ENCODE assay signal across 9 mouse cellular contexts in the genomic region with DNA sequence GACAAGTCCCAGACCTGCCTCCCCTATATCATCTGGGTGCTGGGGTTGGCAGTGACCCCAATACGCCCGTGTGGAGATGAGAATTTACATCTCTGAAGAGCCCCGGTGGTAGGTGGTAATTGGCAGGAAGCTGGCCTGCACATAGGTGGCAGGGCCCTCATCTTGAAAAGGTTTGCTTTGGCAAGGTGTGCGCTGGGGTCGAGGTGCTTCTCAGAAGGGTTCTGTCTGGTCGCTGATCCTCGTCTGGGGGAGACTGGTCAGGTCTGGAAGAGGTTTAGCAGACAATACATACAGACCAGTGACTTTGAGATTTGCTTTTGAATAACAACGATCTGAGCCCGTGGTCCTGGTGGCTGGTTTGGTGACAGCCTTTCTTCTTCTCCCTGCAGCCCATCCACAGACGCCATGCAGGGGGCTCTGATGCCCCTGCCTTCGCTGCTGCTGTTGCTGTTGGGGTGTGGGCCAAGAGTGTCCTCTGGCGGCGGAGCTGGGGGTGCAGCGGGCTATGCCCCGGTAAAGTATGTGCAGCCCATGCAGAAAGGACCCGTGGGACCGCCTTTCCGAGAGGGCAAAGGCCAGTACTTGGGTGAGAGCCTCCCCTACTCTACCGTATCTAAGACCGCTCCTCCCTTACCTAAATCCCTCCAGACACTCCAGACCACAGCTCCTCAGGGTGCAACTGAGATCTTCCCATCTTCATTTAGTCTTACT. TPM values are rescaled to one million over a fixed set of nuclear protein-coding genes. Genes with fewer than 3 reads are reported as not detected.
DNase-seq lines count a peak whose midpoint lies in the region; ATAC-seq and TF ChIP-seq lines count a peak whose summit lies in the region.
"Had no signal": no experiment of that assay in that cellular context is flagged by ENCODE, and none has a peak within 500 bp of the region (broad histone marks: within the 10 kb centered on the region; RNA-seq: fewer than 3 reads in every experiment).

No protein-coding gene starts in this region.

- H3K9me3 ChIP-seq in ES-Bruce4 (replicated peaks; ENCODE audit: control insufficient read depth, insufficient read depth, low read length, poor library complexity, severe bottlenecking), result no peaks in the 10 kb centered on the region
- H3K9me3 ChIP-seq in forebrain, embryonic 13.5 days (replicated peaks), result peaks cover 8% of the 10 kb centered on the region; the same call in 1 of the 2 replicates
- no peaks in the 10 kb centered on the region for H3K9me3 ChIP-seq in midbrain, postnatal 0 days (ENCODE audit: low read length)

- no peak overlapping the region for H3K27ac ChIP-seq in heart, adult 2 months
- H3K27ac ChIP-seq in ES-Bruce4 (ENCODE audit: insufficient read depth, low read length), result no peak overlapping the region
- no peak overlapping the region for H3K27ac ChIP-seq in forebrain, embryonic 13.5 days
- H3K27ac ChIP-seq in midbrain, postnatal 0 days (ENCODE audit: low read depth, low read length), result no peak overlapping the region

- peak; percentile 10; the same call in 1 of the 2 replicates for ATAC-seq in forebrain, embryonic 13.5 days
- peak; percentile 50; the same call in 1 of the 2 replicates for ATAC-seq in midbrain, postnatal 0 days (ENCODE audit: low FRiP score)
- ATAC-seq: Patski had no signal

- intact Hi-C loops in heart, adult 2 months (cut with DNase I), result loop anchor here (1.0 kb wide), 1 partner anchor 31 kb away; no protein-coding TSS in a partner anchor

- no peaks in the 10 kb centered on the region for H3K36me3 ChIP-seq in heart, adult 2 months (ENCODE audit: control insufficient read depth, insufficient read depth, low read length)
- H3K36me3 ChIP-seq in ES-Bruce4 (ENCODE audit: control insufficient read depth, insufficient read depth, low read length, poor library complexity, severe bottlenecking), result no peaks in the 10 kb centered on the region
- no peaks in the 10 kb centered on the region; the same call in 1 of the 2 replicates for H3K36me3 ChIP-seq in forebrain, embryonic 13.5 days (ENCODE audit: poor library complexity, severe bottlenecking)
- H3K36me3 ChIP-seq in midbrain, postnatal 0 days (ENCODE audit: insufficient read depth, low read length), result no peaks in the 10 kb centered on the region

- H3K79me2 ChIP-seq in heart, adult 2 months (replicated peaks; ENCODE audit: control insufficient read depth, insufficient read depth, low read length), result no peaks in the 10 kb centered on the region

- WGBS in heart, adult 2 months, result 19% methylated on average over 20 of the region's 20 CpGs
- WGBS in forebrain, embryonic 13.5 days, result 16% methylated on average over 20 of the region's 20 CpGs
- 19% methylated on average over 20 of the region's 20 CpGs for WGBS in midbrain, postnatal 0 days

- DNase-seq in heart, adult 11 months, result peak; percentile 92
- DNase-seq in heart, adult 2 months, result no peak
- peak; percentile 59 to 70 for DNase-seq in kidney, postnatal 4 days
- DNase-seq in midbrain, postnatal 0 days (ENCODE audit: low spot score), result no peak
- DNase-seq in right cerebral cortex, adult 18-20 months, result no peak
- no peak for DNase-seq in gastrocnemius, postnatal 10 days

- peak overlapping the region; percentile 54 for H3K4me2 ChIP-seq in forebrain, embryonic 13.5 days
- peak overlapping the region; percentile 42 for H3K4me2 ChIP-seq in midbrain, postnatal 0 days (ENCODE audit: low read depth, low read length, poor library complexity, severe bottlenecking)

- TF ChIP-seq CTCF in heart, adult 2 months (IDR thresholded peaks at IDR 0.05), result no peak
- TF ChIP-seq CTCF in ES-Bruce4 (IDR thresholded peaks at IDR 0.05; ENCODE audit: low read depth, low read length), result peak; percentile 49
- TF ChIP-seq CTCF in midbrain, postnatal 0 days (IDR thresholded peaks at IDR 0.05), result no peak

- H3K27me3 ChIP-seq in heart, adult 2 months (ENCODE audit: control insufficient read depth, insufficient read depth, low read length), result no peaks in the 10 kb centered on the region
- no peaks in the 10 kb centered on the region for H3K27me3 ChIP-seq in ES-Bruce4 (ENCODE audit: control insufficient read depth, insufficient read depth, low read length, poor library complexity, severe bottlenecking)
- peaks cover 7% of the 10 kb centered on the region; the same call in 1 of the 2 replicates for H3K27me3 ChIP-seq in forebrain, embryonic 13.5 days
- peaks cover 1% of the 10 kb centered on the region; the same call in 1 of the 2 replicates for H3K27me3 ChIP-seq in midbrain, postnatal 0 days (ENCODE audit: insufficient read depth, low read length)
- H3K27me3 ChIP-seq: Patski had no signal

- TF ChIP-seq EP300 in heart, adult 2 months (IDR thresholded peaks at IDR 0.05; ENCODE audit: insufficient read depth, low read depth, low read length), result no peak
- TF ChIP-seq EP300 in ES-Bruce4 (IDR thresholded peaks at IDR 0.05; ENCODE audit: insufficient read depth, low read depth, low read length), result no peak

- H3K4me1 ChIP-seq in heart, adult 2 months (ENCODE audit: control insufficient read depth, insufficient read depth, low read length), result no peaks in the 10 kb centered on the region
- H3K4me1 ChIP-seq in ES-Bruce4 (ENCODE audit: control insufficient read depth, insufficient read depth, low read length), result peaks cover 2% of the 10 kb centered on the region
- H3K4me1 ChIP-seq in forebrain, embryonic 13.5 days, result peaks cover 4% of the 10 kb centered on the region
- H3K4me1 ChIP-seq in midbrain, postnatal 0 days (ENCODE audit: insufficient read depth, low read length), result no peaks in the 10 kb centered on the region

- TF ChIP-seq POLR2A in heart, adult 2 months (IDR thresholded peaks at IDR 0.05; ENCODE audit: insufficient read depth, low read depth, low read length), result no peak
- TF ChIP-seq POLR2A in ES-Bruce4 (IDR thresholded peaks at IDR 0.05; ENCODE audit: insufficient read depth, low read length), result no peak

- no peak overlapping the region for H3K9ac ChIP-seq in heart, adult 2 months (ENCODE audit: low read depth, low read length)
- H3K9ac ChIP-seq in ES-Bruce4 (ENCODE audit: low read depth, poor library complexity, severe bottlenecking), result 0 out of 2 replicates have a peak overlapping the region, but pooled peaks have one; percentile 9
- peak overlapping the region; percentile 37; the same call in 1 of the 2 replicates for H3K9ac ChIP-seq in forebrain, embryonic 13.5 days
- H3K9ac ChIP-seq in midbrain, postnatal 0 days (replicated peaks; ENCODE audit: low read length, poor library complexity, severe bottlenecking), result no peak overlapping the region

- no peak overlapping the region for H3K4me3 ChIP-seq in heart, adult 2 months
- H3K4me3 ChIP-seq in ES-Bruce4 (ENCODE audit: low read depth, low read length), result peak overlapping the region; percentile 70
- H3K4me3 ChIP-seq in forebrain, embryonic 13.5 days, result peak overlapping the region; percentile 24
- peak overlapping the region; percentile 25 for H3K4me3 ChIP-seq in midbrain, postnatal 0 days (ENCODE audit: low read depth, low read length)

RNA-seq across cellular contexts. Expression of a gene that starts 12.1 kb away (rescaled TPM):
- 10 to 100 TPM; 12.9 to 13.0 TPM for total RNA-seq in heart, adult 2 months (2021)
- polyA plus RNA-seq in heart, adult 2 months (2012; rRNA removed), result 14.7 and 16.0 TPM in 2 replicates
- polyA plus RNA-seq in ES-Bruce4 (2011; ENCODE audit: insufficient read depth, insufficient read length, low read depth, missing spikeins), result 31.4 and 35.7 TPM in 2 replicates
- 70.9 and 81.6 TPM in 2 replicates for polyA plus RNA-seq in forebrain, embryonic 13.5 days (2015; fragmentation: Nextera tagmentation; extraction: Ambion mirVana)
- 61.9 and 73.5 TPM in 2 replicates for total RNA-seq in midbrain, postnatal 0 days (2014; rRNA removed)
- polyA plus RNA-seq in midbrain, postnatal 0 days (2015; fragmentation: Nextera tagmentation; extraction: Ambion mirVana), result 80.6 and 84.1 TPM in 2 replicates
- 10 to 100 TPM; 12.9 to 15.7 TPM for total RNA-seq in gastrocnemius, postnatal 10 days (2021)

RNA-seq across cellular contexts. Expression of a gene that starts 16.1 kb away (rescaled TPM):
- total RNA-seq in heart, adult 2 months (2021), result under 1 TPM; 0.37 to 0.39 TPM
- polyA plus RNA-seq in heart, adult 2 months (2012; rRNA removed), result 1.5 and 1.9 TPM in 2 replicates
- 4.8 and 5.9 TPM in 2 replicates for polyA plus RNA-seq in ES-Bruce4 (2011; ENCODE audit: insufficient read depth, insufficient read length, low read depth, missing spikeins)
- polyA plus RNA-seq in forebrain, embryonic 13.5 days (2015; fragmentation: Nextera tagmentation; extraction: Ambion mirVana), result 10.0 and 11.2 TPM in 2 replicates
- total RNA-seq in midbrain, postnatal 0 days (2014; rRNA removed), result 5.0 and 6.3 TPM in 2 replicates
- polyA plus RNA-seq in midbrain, postnatal 0 days (2015; fragmentation: Nextera tagmentation; extraction: Ambion mirVana), result 19.1 and 19.9 TPM in 2 replicates
- total RNA-seq in gastrocnemius, postnatal 10 days (2021), result 1 to 10 TPM in 1 of 2 experiments, under 1 TPM in 1; 0.80 to 1.5 TPM

RNA-seq across cellular contexts. Expression of a gene that starts 22.8 kb away (rescaled TPM):
- under 1 TPM; 0.57 to 0.66 TPM for total RNA-seq in heart, adult 2 months (2021)
- polyA plus RNA-seq in heart, adult 2 months (2012; rRNA removed), result 0.45 and 0.91 TPM in 2 replicates
- polyA plus RNA-seq in ES-Bruce4 (2011; ENCODE audit: insufficient read depth, insufficient read length, low read depth, missing spikeins), result 1.0 and 1.2 TPM in 2 replicates
- 0.96 and 1.4 TPM in 2 replicates for polyA plus RNA-seq in forebrain, embryonic 13.5 days (2015; fragmentation: Nextera tagmentation; extraction: Ambion mirVana)
- total RNA-seq in midbrain, postnatal 0 days (2014; rRNA removed), result 8.3 and 11.0 TPM in 2 replicates
- 1.3 TPM in 2 replicates for polyA plus RNA-seq in midbrain, postnatal 0 days (2015; fragmentation: Nextera tagmentation; extraction: Ambion mirVana)
- total RNA-seq in gastrocnemius, postnatal 10 days (2021), result 1 to 10 TPM; 5.7 to 5.9 TPM

RNA-seq across cellular contexts. Expression of a gene that starts 47.2 kb away (rescaled TPM):
- 10 to 100 TPM; 46.3 to 49.5 TPM for total RNA-seq in heart, adult 2 months (2021)
- 41.0 and 65.9 TPM in 2 replicates for polyA plus RNA-seq in heart, adult 2 months (2012; rRNA removed)
- polyA plus RNA-seq in ES-Bruce4 (2011; ENCODE audit: insufficient read depth, insufficient read length, low read depth, missing spikeins), result 62.8 TPM in 2 replicates
- polyA plus RNA-seq in forebrain, embryonic 13.5 days (2015; fragmentation: Nextera tagmentation; extraction: Ambion mirVana), result 141 and 143 TPM in 2 replicates
- total RNA-seq in midbrain, postnatal 0 days (2014; rRNA removed), result 121 and 122 TPM in 2 replicates
- polyA plus RNA-seq in midbrain, postnatal 0 days (2015; fragmentation: Nextera tagmentation; extraction: Ambion mirVana), result 173 and 186 TPM in 2 replicates
- 10 to 100 TPM; 25.7 to 29.2 TPM for total RNA-seq in gastrocnemius, postnatal 10 days (2021)

RNA-seq across cellular contexts. Expression of a gene that starts 53.2 kb away (rescaled TPM):
- total RNA-seq in heart, adult 2 months (2021), result 100 to 1,000 TPM; 253 to 267 TPM
- 149 and 161 TPM in 2 replicates for polyA plus RNA-seq in heart, adult 2 months (2012; rRNA removed)
- polyA plus RNA-seq in ES-Bruce4 (2011; ENCODE audit: insufficient read depth, insufficient read length, low read depth, missing spikeins), result 29.0 and 31.9 TPM in 2 replicates
- 53.5 and 58.2 TPM in 2 replicates for polyA plus RNA-seq in forebrain, embryonic 13.5 days (2015; fragmentation: Nextera tagmentation; extraction: Ambion mirVana)
- 106 and 124 TPM in 2 replicates for total RNA-seq in midbrain, postnatal 0 days (2014; rRNA removed)
- polyA plus RNA-seq in midbrain, postnatal 0 days (2015; fragmentation: Nextera tagmentation; extraction: Ambion mirVana), result 56.9 and 61.2 TPM in 2 replicates
- total RNA-seq in gastrocnemius, postnatal 10 days (2021), result 100 to 1,000 TPM; 209 to 239 TPM

Comparison
In these comparisons a context has a peak if more than half of its experiments do, and no peak if none do; other contexts are left out.
1. DNase-seq: peak in heart, adult 11 months (single experiment) and kidney, postnatal 4 days (2 of 2); none in heart, adult 2 months (0 of 2), midbrain, postnatal 0 days (single experiment), right cerebral cortex, adult 18-20 months (single experiment) and gastrocnemius, postnatal 10 days (single experiment).
2. H3K9ac ChIP-seq: peak in ES-Bruce4 (single experiment) and forebrain, embryonic 13.5 days (single experiment); none in heart, adult 2 months (single experiment) and midbrain, postnatal 0 days (single experiment).